In genomic region chr6:115479963-115480321, GRCm38 (mm10) we compare ENCODE assay signal across 16 mouse cellular contexts.
DNase-seq lines count a peak whose midpoint lies in the region; ATAC-seq and TF ChIP-seq lines count a peak whose summit lies in the region.
"Had no signal": no experiment of that assay in that cellular context is flagged by ENCODE, and none has a peak within 500 bp of the region (broad histone marks: within the 10 kb centered on the region; RNA-seq: fewer than 3 reads in every experiment).

No protein-coding gene starts in this region.

- no peak for TF ChIP-seq POLR2A in liver, adult 2 months (IDR thresholded peaks at IDR 0.05; ENCODE audit: extremely low read depth, insufficient read depth, low read length)
- TF ChIP-seq POLR2A in myocyte (IDR thresholded peaks at IDR 0.05; ENCODE audit: insufficient read length, low read depth) = no peak

- no peak overlapping the region for H3K4me2 ChIP-seq in intestine, embryonic 16.5 days (ENCODE audit: low read depth, low read length)
- peak overlapping the region; percentile 60 for H3K4me2 ChIP-seq in myocyte (ENCODE audit: low read depth)
- H3K4me2 ChIP-seq: forebrain, embryonic 15.5 days; limb, embryonic 13.5 days had no signal

- no peak overlapping the region for H3K4me3 ChIP-seq in gastrocnemius, adult 2 months
- H3K4me3 ChIP-seq in liver, adult 2 months (ENCODE audit: insufficient read depth, low read depth, low read length) = no peak overlapping the region
- H3K4me3 ChIP-seq in intestine, embryonic 16.5 days (ENCODE audit: low read length) = no peak overlapping the region
- H3K4me3 ChIP-seq in myocyte = no peak overlapping the region
- H3K4me3 ChIP-seq: embryonic facial prominence, embryonic 10.5 days; forebrain, embryonic 15.5 days; heart, embryonic 10.5 days; limb, embryonic 13.5 days had no signal

- H3K9me3 ChIP-seq in intestine, embryonic 16.5 days (ENCODE audit: control insufficient read depth, low read length) = no peaks in the 10 kb centered on the region
- H3K9me3 ChIP-seq: embryonic facial prominence, embryonic 10.5 days; forebrain, embryonic 15.5 days; heart, embryonic 10.5 days; limb, embryonic 13.5 days had no signal

- no peak overlapping the region for H3ac ChIP-seq in myocyte (ENCODE audit: control insufficient read depth, insufficient read length)

- H3K9ac ChIP-seq in liver, adult 2 months (ENCODE audit: low read depth, low read length) = no peak overlapping the region
- H3K9ac ChIP-seq in intestine, embryonic 16.5 days (ENCODE audit: low read depth, low read length) = no peak overlapping the region
- H3K9ac ChIP-seq: forebrain, embryonic 15.5 days; limb, embryonic 13.5 days had no signal

- no peak for DNase-seq in gastrocnemius, adult 2 months
- no peak for DNase-seq in gastrocnemius, postnatal 36 days
- no peak for DNase-seq in liver, adult 2 months (ENCODE audit: extremely low read depth, low read depth, low spot score)
- DNase-seq in liver = no peak
- DNase-seq in urinary bladder, adult 2 months (ENCODE audit: low spot score) = no peak
- DNase-seq: cerebellum, adult 18-20 months; layer of hippocampus, adult 9-11 months; right cerebral cortex, postnatal 25 days had no signal

- intact Hi-C loops in gastrocnemius, adult 2 months (cut with DNase I) = no loop called here
- intact Hi-C loops in gastrocnemius, postnatal 36 days (cut with DNase I) = no loop called here

- no peaks in the 10 kb centered on the region for H3K79me2 ChIP-seq in liver, adult 2 months (ENCODE audit: control insufficient read depth, insufficient read depth, low read length)
- no peaks in the 10 kb centered on the region for H3K79me2 ChIP-seq in myocyte (ENCODE audit: control insufficient read depth, insufficient read depth)

- H3K27me3 ChIP-seq in liver, adult 2 months (ENCODE audit: control insufficient read depth, insufficient read depth, low read length) = no peaks in the 10 kb centered on the region
- no peaks in the 10 kb centered on the region for H3K27me3 ChIP-seq in intestine, embryonic 16.5 days (replicated peaks; ENCODE audit: control insufficient read depth, insufficient read depth, low read length)
- no peaks in the 10 kb centered on the region for H3K27me3 ChIP-seq in myocyte (ENCODE audit: control insufficient read depth, insufficient read depth, insufficient read length)
- H3K27me3 ChIP-seq: forebrain, embryonic 15.5 days had no signal

- H3K27ac ChIP-seq in gastrocnemius, adult 2 months = peak overlapping the region; percentile 56
- peak overlapping the region; percentile 54 for H3K27ac ChIP-seq in liver, adult 2 months (replicated peaks; ENCODE audit: insufficient read depth, low read depth, low read length)
- peak overlapping the region; percentile 84 for H3K27ac ChIP-seq in intestine, embryonic 16.5 days (ENCODE audit: low read length)
- H3K27ac ChIP-seq: embryonic facial prominence, embryonic 10.5 days; forebrain, embryonic 15.5 days; limb, embryonic 13.5 days had no signal

- H3K36me3 ChIP-seq in liver, adult 2 months (ENCODE audit: control insufficient read depth, insufficient read depth, low read length) = no peaks in the 10 kb centered on the region
- H3K36me3 ChIP-seq in intestine, embryonic 16.5 days (ENCODE audit: control insufficient read depth, insufficient read depth, low read length) = no peaks in the 10 kb centered on the region
- H3K36me3 ChIP-seq in myocyte (ENCODE audit: control insufficient read depth, insufficient read depth) = no peaks in the 10 kb centered on the region
- H3K36me3 ChIP-seq: embryonic facial prominence, embryonic 10.5 days; forebrain, embryonic 15.5 days; heart, embryonic 10.5 days; limb, embryonic 13.5 days had no signal

- ATAC-seq in intestine, embryonic 16.5 days = peak; percentile 70
- ATAC-seq in frontal cortex, adult (ENCODE audit: low TSS enrichment) = no peak
- ATAC-seq: forebrain, embryonic 15.5 days; inflammation-experienced regulatory T-cells, adult 6 months had no signal

- no peak for TF ChIP-seq CTCF in gastrocnemius, adult 2 months (IDR thresholded peaks at IDR 0.05)
- TF ChIP-seq CTCF in liver, adult 2 months (IDR thresholded peaks at IDR 0.05; ENCODE audit: low read depth, low read length) = no peak

- H3K4me1 ChIP-seq in liver, adult 2 months (ENCODE audit: control insufficient read depth, insufficient read depth, low read length) = peaks cover 28% of the 10 kb centered on the region
- H3K4me1 ChIP-seq in intestine, embryonic 16.5 days (ENCODE audit: control insufficient read depth, insufficient read depth, low read length) = peaks cover 31% of the 10 kb centered on the region

TF ChIP-seq in myocyte, 11 proteins besides CTCF, POLR2A, EP300 and RAD21:
- TF ChIP-seq TCF3 (IDR thresholded peaks at IDR 0.05; ENCODE audit: insufficient read length, low read depth) = no peak
- TF ChIP-seq REST (IDR thresholded peaks at IDR 0.05; ENCODE audit: insufficient read depth, insufficient read length) = no peak
- TF ChIP-seq CEBPB (IDR thresholded peaks at IDR 0.05; ENCODE audit: insufficient read depth, poor library complexity, severe bottlenecking) = no peak
- no peak for TF ChIP-seq POLR2AphosphoS2 (IDR thresholded peaks at IDR 0.05; ENCODE audit: insufficient read length, low read depth)
- no peak for TF ChIP-seq MAX (IDR thresholded peaks at IDR 0.05; ENCODE audit: low read depth)
